Mouse (Mus musculus) hindbrain, embryonic 14.5 days (tissue): ENCODE measurements around the gene Klrb1c. TPM values are rescaled to one million over a fixed set of nuclear protein-coding genes. Genes with fewer than 3 reads are reported as not detected.
A peak's percentile ranks its signal among the peaks of the same experiment; 100 is the strongest.

Experiments
- ATAC-seq: fragments of 200-750 bp; cut with Nextera tagmentation; 2 replicates; pipeline ENCODE4 v1.8.0; 2017; ENCODE audit warnings: moderate number of reproducible peaks, mild to moderate bottlenecking, moderate TSS enrichment, moderate library complexity; ENCODE audit not compliant: low FRiP score
- DNase-seq: peaks from one replicate; pipeline ENCODE4 v3.0.0-alpha.2; 2015; ENCODE audit warnings: low spot score
- H3K27ac ChIP-seq: fragments of 300-500 bp; sonication (generic); 2 replicates; pipeline ENCODE4 v1.5.1; 2014; ENCODE audit warnings: mild to moderate bottlenecking, moderate library complexity
- H3K27me3 ChIP-seq: fragments of 300-500 bp; sonication (generic); 2 replicates; pipeline ENCODE4 v1.6.1; 2014; ENCODE audit warnings: mild to moderate bottlenecking, low read length, mixed read lengths; ENCODE audit not compliant: control insufficient read depth, insufficient read depth
- H3K36me3 ChIP-seq: fragments of 300-500 bp; sonication (generic); replicated peaks from 2 replicates; pipeline ENCODE4 v1.6.1; 2014; ENCODE audit not compliant: control insufficient read depth, insufficient read depth
- H3K4me1 ChIP-seq: fragments of 300-500 bp; sonication (generic); replicated peaks from 2 replicates; pipeline ENCODE4 v1.6.1; 2014; ENCODE audit warnings: antibody characterized with exemption, low read length, mixed read lengths; ENCODE audit not compliant: control insufficient read depth, insufficient read depth
- H3K4me2 ChIP-seq: fragments of 300-500 bp; sonication (generic); replicated peaks from 2 replicates; pipeline ENCODE4 v1.6.1; 2014; ENCODE audit warnings: mild to moderate bottlenecking, moderate library complexity
- H3K4me3 ChIP-seq: fragments of 300-500 bp; sonication (generic); replicated peaks from 2 replicates; pipeline ENCODE4 v1.5.1; 2014; ENCODE audit warnings: mild to moderate bottlenecking, low read length
- H3K9ac ChIP-seq: fragments of 300-500 bp; sonication (generic); 2 replicates; pipeline ENCODE4 v1.6.1; 2014
- H3K9me3 ChIP-seq: fragments of 300-500 bp; sonication (generic); 2 replicates; pipeline ENCODE4 v1.6.1; 2016; ENCODE audit warnings: low read length; ENCODE audit not compliant: control insufficient read depth
- WGBS: fragments of 180-500 bp; shearing (Covaris S2); extraction: QIAGEN DNeasy Blood & Tissue Kit; methylation state at CpG from one replicate; pipeline ENCODE4 v1.1.7; 2014; 5-methylcytosine and 5-hydroxymethylcytosine counted together
- polyA plus RNA-seq: library from polyadenylated mRNA; unstranded; fragments of >200 nt; fragmentation: Nextera tagmentation; extraction: Ambion mirVana; gene quantifications from 2 replicates; pipeline ENCODE4 v1.2.1, GENCODE M21; 2014

Klrb1c gene
- 0.23 TPM in 1 of 2 replicates, not detected in the other for polyA plus RNA-seq

DNA sequence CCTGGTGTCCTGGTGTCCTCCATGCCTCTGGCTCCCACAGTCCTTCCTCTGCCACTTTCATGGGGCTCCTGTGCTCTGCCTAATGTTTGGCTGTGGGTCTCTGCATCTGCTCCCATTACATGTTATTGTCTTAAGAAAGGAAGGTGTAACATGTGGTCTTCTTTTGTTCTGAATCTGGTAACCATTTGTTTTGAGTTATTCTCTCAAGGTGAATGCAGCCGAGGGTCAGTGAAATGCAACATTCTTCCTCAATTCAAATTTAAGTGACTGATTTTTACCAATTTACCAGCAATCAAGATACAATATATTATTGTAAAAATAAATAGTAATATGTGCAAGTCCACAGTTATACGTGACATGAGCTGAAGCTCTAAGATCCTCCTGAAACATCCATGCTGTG, at the start of gene Klrb1c:
Gene Klrb1c, minus strand, starts transcription at position 101 of the 400 bp plus-strand sequence.
- ATAC-seq, result no peak
- no peak within 1 kb of the TSS for H3K4me3 ChIP-seq
- no peaks in the 10 kb centered on the region for H3K36me3 ChIP-seq
- no peaks in the 10 kb centered on the region for H3K9me3 ChIP-seq
- H3K27me3 ChIP-seq, result no peaks in the 10 kb centered on the region
- H3K9ac ChIP-seq, result no peak within 1 kb of the TSS
- H3K4me2 ChIP-seq, result no peak within 1 kb of the TSS
- no peak within 1 kb of the TSS for H3K27ac ChIP-seq
- DNase-seq, result no peak
- no peaks in the 10 kb centered on the region for H3K4me1 ChIP-seq
- 90% methylated on average over 2 of the region's 2 CpGs for WGBS

DNA sequence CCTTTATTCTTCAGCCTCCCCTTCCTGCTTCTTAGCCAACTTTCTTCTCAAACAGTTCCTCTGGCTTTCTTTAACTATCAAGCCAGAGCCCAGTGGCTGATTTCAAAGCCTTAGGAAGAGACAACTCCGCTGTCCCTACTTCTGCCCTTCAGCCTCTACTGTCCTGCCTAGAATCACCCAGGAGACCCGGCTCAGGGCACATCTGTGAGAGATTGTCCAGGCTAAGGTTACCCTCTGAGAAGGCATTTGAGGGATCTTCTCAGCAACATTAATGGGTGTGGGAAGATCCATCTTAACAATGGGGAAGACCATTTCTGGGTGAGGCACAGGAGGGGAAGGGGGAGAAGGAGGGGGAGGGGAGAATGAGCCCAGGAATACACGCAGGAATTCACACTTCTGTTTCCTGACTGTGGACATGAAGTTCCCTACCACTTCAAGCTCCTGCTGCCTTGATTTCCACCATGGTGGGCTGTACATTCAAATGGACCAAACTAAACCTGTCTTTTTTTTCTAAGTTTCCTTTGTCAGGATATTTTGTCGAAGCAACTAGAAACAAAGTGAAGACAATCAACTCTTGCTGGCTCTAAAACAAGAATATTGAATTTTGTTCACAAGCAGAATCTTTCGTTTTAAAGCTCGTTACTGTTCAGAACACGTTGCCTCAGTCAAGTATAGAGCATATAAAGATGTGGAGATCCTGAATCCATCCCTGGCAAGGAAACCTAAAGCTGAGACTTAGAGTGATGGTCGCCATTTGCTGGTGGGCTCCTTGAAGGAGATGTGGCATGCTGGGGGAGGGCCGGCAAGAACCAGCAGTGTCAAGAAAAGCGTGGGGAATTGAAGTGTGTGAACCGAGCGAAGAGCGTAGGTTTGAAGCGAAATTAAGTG, 48.7 kb upstream of the Klrb1c start:
- no peaks in the 10 kb centered on the region for H3K9me3 ChIP-seq
- DNase-seq (peak; percentile 70), ATAC-seq (peak; percentile 34)
- H3K36me3 ChIP-seq, result no peaks in the 10 kb centered on the region
- H3K27me3 ChIP-seq, result no peaks in the 10 kb centered on the region
- H3K4me2 ChIP-seq, result peak overlapping the region; percentile 67
- H3K4me1 ChIP-seq, result 0 out of 2 replicates have a peak, but pooled peaks cover 14% of the 10 kb centered on the region
- H3K4me3 ChIP-seq, result peak overlapping the region; percentile 89
- H3K27ac ChIP-seq, result peak overlapping the region; percentile 92
- peak overlapping the region; percentile 66 for H3K9ac ChIP-seq
- WGBS, result 2% methylated on average over 14 of the region's 14 CpGs

GRCm38 (mm10) chr6:128836955-128837334, 47.9 kb upstream of the Klrb1c start:
- Histone ChIP-seq H3K4me2 (peak overlapping the region; percentile 67), H3K9me3 (no peaks in the 10 kb centered on the region), H3K27me3 (no peaks in the 10 kb centered on the region), H3K27ac (peak overlapping the region; percentile 92; the same call in 1 of the 2 replicates), H3K4me3 (peak overlapping the region; percentile 89), H3K9ac (peak overlapping the region; percentile 66; the same call in 1 of the 2 replicates), H3K4me1 (0 out of 2 replicates have a peak, but pooled peaks cover 11% of the 10 kb centered on the region), H3K36me3 (no peaks in the 10 kb centered on the region)
- ATAC-seq (no peak), DNase-seq (no peak)
- WGBS, result 82% methylated on average over 6 of the region's 6 CpGs

GRCm38 (mm10) chr6:128836191-128836954, 47.4 kb upstream of the Klrb1c start:
- no peak overlapping the region for H3K27ac ChIP-seq
- no peak overlapping the region for H3K4me2 ChIP-seq
- H3K27me3 ChIP-seq, result no peaks in the 10 kb centered on the region
- H3K9ac ChIP-seq, result 0 out of 2 replicates have a peak overlapping the region, but pooled peaks have one; percentile 66
- no peaks in the 10 kb centered on the region for H3K36me3 ChIP-seq
- no peak for ATAC-seq
- WGBS, result 73% methylated on average over 8 of the region's 8 CpGs
- H3K4me1 ChIP-seq, result 0 out of 2 replicates have a peak, but pooled peaks cover 6% of the 10 kb centered on the region
- no peak overlapping the region for H3K4me3 ChIP-seq
- H3K9me3 ChIP-seq, result no peaks in the 10 kb centered on the region
- DNase-seq, result no peak

DNA sequence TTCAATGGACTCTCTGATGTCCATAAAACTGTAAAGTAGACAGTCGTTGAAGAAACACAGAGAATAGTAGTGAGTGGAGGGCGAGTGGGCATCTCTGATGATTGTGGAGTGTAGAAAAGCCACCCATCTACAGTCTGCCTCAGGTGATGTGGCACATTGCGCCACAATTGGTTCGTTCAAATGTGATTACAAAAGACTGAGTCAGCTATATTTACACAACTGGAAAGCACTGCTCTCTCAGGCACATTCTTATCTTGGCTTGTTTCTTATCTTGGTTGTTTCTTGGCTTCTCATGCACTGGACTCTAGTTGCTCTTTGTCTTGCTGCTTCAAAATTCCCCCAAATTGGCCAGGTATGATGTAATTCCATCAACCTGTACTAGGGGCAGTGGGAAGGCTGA, 46.6 kb upstream of the Klrb1c start:
- ATAC-seq, result no peak
- no peaks in the 10 kb centered on the region for H3K27me3 ChIP-seq

DNA sequence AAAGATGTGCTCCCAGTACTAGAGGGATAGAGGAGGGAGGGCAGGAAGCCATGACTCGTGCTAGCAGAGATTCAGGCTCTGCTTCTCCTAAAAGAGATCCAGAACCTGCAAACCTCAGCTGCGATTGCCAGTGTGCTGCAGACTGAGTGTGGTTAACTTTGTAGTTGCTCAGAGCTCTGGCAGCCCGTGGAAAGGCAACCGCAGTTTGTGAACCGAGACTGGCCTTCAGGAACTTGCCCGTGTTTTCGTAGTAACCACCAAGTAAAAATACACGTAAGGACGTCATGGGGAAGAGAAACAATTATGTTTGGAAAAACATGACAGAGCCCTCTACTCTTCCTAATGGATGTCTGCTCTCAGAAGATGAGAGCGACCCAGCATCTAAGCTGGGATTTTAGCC, 44.0 kb upstream of the Klrb1c start:
- Histone ChIP-seq H3K4me2 (no peak overlapping the region), H3K27me3 (no peaks in the 10 kb centered on the region), H3K36me3 (no peaks in the 10 kb centered on the region), H3K9ac (no peak overlapping the region), H3K9me3 (no peaks in the 10 kb centered on the region), H3K27ac (no peak overlapping the region), H3K4me3 (no peak overlapping the region), H3K4me1 (no peaks in the 10 kb centered on the region)
- DNase-seq, result no peak
- 82% methylated on average over 10 of the region's 10 CpGs for WGBS
- ATAC-seq, result no peak

More for the DNA sequence above, 46.6 kb upstream of the Klrb1c start:
- no peak for DNase-seq
- WGBS, result 91% methylated on average over 4 of the region's 4 CpGs
- Histone ChIP-seq H3K36me3 (no peaks in the 10 kb centered on the region), H3K4me2 (no peak overlapping the region), H3K4me1 (0 out of 2 replicates have a peak, but pooled peaks cover 6% of the 10 kb centered on the region), H3K9me3 (no peaks in the 10 kb centered on the region), H3K9ac (no peak overlapping the region), H3K4me3 (no peak overlapping the region), H3K27ac (no peak overlapping the region)

DNA sequence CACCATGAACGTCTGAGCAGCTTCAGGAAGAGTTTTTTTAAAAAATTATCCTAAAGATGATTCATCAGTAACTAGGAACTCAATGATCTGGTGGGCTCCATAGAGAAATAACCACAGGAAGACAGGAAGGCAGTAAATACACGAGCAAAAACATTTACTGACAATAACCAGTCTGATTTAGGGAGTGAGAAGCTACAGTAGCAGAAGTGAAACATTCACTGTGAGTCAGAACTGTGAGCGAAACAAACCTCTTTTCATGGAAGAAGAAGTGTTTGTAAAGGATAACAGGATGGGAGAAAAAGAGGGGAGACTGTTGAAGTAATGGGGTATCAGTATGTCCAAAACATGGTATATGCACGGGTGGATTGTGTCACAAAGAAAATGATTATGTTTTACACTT, 40.8 kb upstream of the Klrb1c start:
- Histone ChIP-seq H3K9ac (no peak overlapping the region), H3K27ac (no peak overlapping the region), H3K4me1 (no peaks in the 10 kb centered on the region), H3K36me3 (no peaks in the 10 kb centered on the region), H3K9me3 (no peaks in the 10 kb centered on the region), H3K27me3 (no peaks in the 10 kb centered on the region), H3K4me3 (no peak overlapping the region), H3K4me2 (no peak overlapping the region)
- ATAC-seq (no peak), DNase-seq (no peak)
- WGBS, result 76% methylated on average over 4 of the region's 4 CpGs

GRCm38 (mm10) chr6:128826781-128827180, 37.8 kb upstream of the Klrb1c start:
- 86% methylated on average over 3 of the region's 3 CpGs for WGBS

DNA sequence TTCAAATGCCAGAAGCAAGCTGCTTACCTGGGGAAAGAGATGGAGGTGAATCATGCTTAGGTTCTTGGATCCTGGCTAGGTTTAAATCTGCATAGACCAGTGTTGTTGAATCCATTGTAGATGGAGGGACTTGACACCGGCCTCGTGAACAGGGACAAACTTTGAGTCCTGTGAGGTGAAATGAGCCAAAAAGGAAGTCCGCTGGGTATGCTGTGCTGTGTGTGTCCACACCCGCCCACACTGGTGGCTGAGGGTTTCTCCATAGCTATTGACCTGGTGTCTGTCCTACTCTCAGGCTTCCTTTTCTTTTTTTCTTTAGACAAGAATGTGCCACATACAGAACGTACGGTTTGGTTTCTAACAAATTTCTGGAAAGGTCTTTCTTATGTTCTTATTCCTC, 37.1 kb upstream of the Klrb1c start, which contains the start of the genes Gm44511 and Klrb1b:
Gene Gm44511, minus strand, starts transcription at position 184 of the 400 bp plus-strand sequence.
Gene Klrb1b, minus strand, starts transcription at position 200 of the 400 bp plus-strand sequence.
- H3K9ac ChIP-seq, result no peak within 1 kb of the TSS
- H3K27me3 ChIP-seq, result no peaks in the 10 kb centered on the region
- no peaks in the 10 kb centered on the region for H3K9me3 ChIP-seq
- no peak within 1 kb of the TSS for H3K27ac ChIP-seq
- H3K36me3 ChIP-seq, result no peaks in the 10 kb centered on the region
- no peak for ATAC-seq
- DNase-seq, result no peak
- no peak within 1 kb of the TSS for H3K4me2 ChIP-seq
- no peak within 1 kb of the TSS for H3K4me3 ChIP-seq
- 87% methylated on average over 6 of the region's 6 CpGs for WGBS
- no peaks in the 10 kb centered on the region for H3K4me1 ChIP-seq

More at GRCm38 (mm10) chr6:128826781-128827180, 37.8 kb upstream of the Klrb1c start:
- no peaks in the 10 kb centered on the region for H3K9me3 ChIP-seq
- DNase-seq (no peak), ATAC-seq (no peak)
- no peak overlapping the region for H3K27ac ChIP-seq
- no peak overlapping the region for H3K4me2 ChIP-seq
- H3K4me3 ChIP-seq, result no peak overlapping the region
- no peaks in the 10 kb centered on the region for H3K27me3 ChIP-seq
- H3K4me1 ChIP-seq, result no peaks in the 10 kb centered on the region
- no peak overlapping the region for H3K9ac ChIP-seq
- H3K36me3 ChIP-seq, result no peaks in the 10 kb centered on the region
